Mouse (Mus musculus): Measurements from ENCODE around the gene Mical2.

GRCm38 (mm10) chr7:112446498-112446897, 220.8 kb downstream of the Mical2 start:
- TF ChIP-seq CTCF (IDR thresholded peaks at IDR 0.05; ENCODE audit: insufficient read depth, low read length) = no peak
- TF ChIP-seq POLR2A (IDR thresholded peaks at IDR 0.05; ENCODE audit: borderline replicate concordance, extremely low read depth, low read depth, low read length) = no peak

Measured in lung, adult 2 months (tissue).